Mouse (Mus musculus): ENCODE data around the gene Slc8a1. TPM values are rescaled to one million over a fixed set of nuclear protein-coding genes. Genes with fewer than 3 reads are reported as not detected.

The Slc8a1 gene
- polyA plus RNA-seq, 1 experiment from 2014 or later, result 21.0 TPM

GRCm38 (mm10) chr17:81378436-81378835 lies 359.7 kb downstream of the Slc8a1 start:
- Histone ChIP-seq H3K9ac (ENCODE audit: low read depth, low read length) (no peak overlapping the region), H3K4me1 (ENCODE audit: control insufficient read depth, insufficient read depth, low read length) (no peaks in the 10 kb centered on the region), H3K36me3 (ENCODE audit: control insufficient read depth, insufficient read depth, low read length) (no peaks in the 10 kb centered on the region), H3K4me2 (replicated peaks; ENCODE audit: low read depth, low read length) (no peak overlapping the region), H3K4me3 (ENCODE audit: low read length) (no peak overlapping the region), H3K9me3 (ENCODE audit: control insufficient read depth, low read length) (no peaks in the 10 kb centered on the region), H3K27ac (ENCODE audit: low read depth, low read length) (no peak overlapping the region), H3K27me3 (ENCODE audit: control insufficient read depth, insufficient read depth, low read length) (no peaks in the 10 kb centered on the region)
- ATAC-seq (ENCODE audit: low FRiP score, low TSS enrichment), result no peak
- 84% methylated on average over 7 of the region's 7 CpGs for WGBS

DNA sequence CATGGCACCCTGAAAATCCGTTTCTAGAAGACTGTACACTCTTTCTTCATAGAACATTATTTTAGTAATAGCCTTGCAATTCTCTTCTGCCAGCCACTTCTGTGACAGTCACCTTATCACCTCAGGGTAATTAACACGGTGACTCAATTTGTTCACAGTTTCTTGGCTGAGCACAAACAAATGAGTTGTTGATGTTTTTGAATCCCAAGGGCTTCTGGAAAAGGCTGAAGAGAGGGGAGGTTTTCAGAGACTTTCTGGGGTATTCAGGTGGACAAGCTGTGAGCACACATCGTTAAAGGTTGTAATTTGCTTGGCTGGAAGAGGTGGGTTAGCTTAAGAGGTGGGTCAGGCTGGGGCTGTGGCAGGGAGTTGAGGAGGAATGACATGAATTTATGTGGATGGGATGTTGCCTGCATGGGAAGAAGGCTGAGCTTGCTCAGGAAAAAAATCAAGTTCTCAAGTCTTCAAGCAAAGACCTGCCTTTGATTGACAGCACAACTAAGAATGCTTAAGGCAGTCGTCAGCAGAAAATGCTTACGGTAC lies 360.3 kb downstream of the Slc8a1 start:
- Histone ChIP-seq H3K4me3 (ENCODE audit: low read length) (no peak overlapping the region), H3K36me3 (ENCODE audit: control insufficient read depth, insufficient read depth, low read length) (no peaks in the 10 kb centered on the region), H3K9me3 (ENCODE audit: control insufficient read depth, low read length) (no peaks in the 10 kb centered on the region), H3K4me1 (ENCODE audit: control insufficient read depth, insufficient read depth, low read length) (no peaks in the 10 kb centered on the region), H3K9ac (ENCODE audit: low read depth, low read length) (no peak overlapping the region), H3K27me3 (ENCODE audit: control insufficient read depth, insufficient read depth, low read length) (no peaks in the 10 kb centered on the region), H3K27ac (ENCODE audit: low read depth, low read length) (no peak overlapping the region), H3K4me2 (replicated peaks; ENCODE audit: low read depth, low read length) (no peak overlapping the region)
- ATAC-seq (ENCODE audit: low FRiP score, low TSS enrichment), result no peak
- WGBS, result 38% methylated on average over 5 of the region's 5 CpGs

- Histone ChIP-seq H3K9ac (ENCODE audit: low read depth, low read length) (no peak overlapping the region), H3K9me3 (ENCODE audit: control insufficient read depth, low read length) (no peaks in the 10 kb centered on the region), H3K4me1 (ENCODE audit: control insufficient read depth, insufficient read depth, low read length) (no peaks in the 10 kb centered on the region), H3K27ac (ENCODE audit: low read depth, low read length) (no peak overlapping the region), H3K36me3 (ENCODE audit: control insufficient read depth, insufficient read depth, low read length) (no peaks in the 10 kb centered on the region), H3K4me2 (replicated peaks; ENCODE audit: low read depth, low read length) (no peak overlapping the region), H3K4me3 (ENCODE audit: low read length) (no peak overlapping the region), H3K27me3 (ENCODE audit: control insufficient read depth, insufficient read depth, low read length) (no peaks in the 10 kb centered on the region)
- ATAC-seq (ENCODE audit: low FRiP score, low TSS enrichment), result no peak
- WGBS, result 30% methylated on average over 1 of the region's 1 CpGs
Measured at GRCm38 (mm10) chr17:81377195-81377594, 361.0 kb downstream of the Slc8a1 start.

- H3K9me3 ChIP-seq (ENCODE audit: control insufficient read depth, low read length), result no peaks in the 10 kb centered on the region
- no peak overlapping the region for H3K4me2 ChIP-seq (replicated peaks; ENCODE audit: low read depth, low read length)
- H3K4me1 ChIP-seq (ENCODE audit: control insufficient read depth, insufficient read depth, low read length), result no peaks in the 10 kb centered on the region
- H3K4me3 ChIP-seq (ENCODE audit: low read length), result no peak overlapping the region
- H3K9ac ChIP-seq (ENCODE audit: low read depth, low read length), result no peak overlapping the region
- no peak overlapping the region for H3K27ac ChIP-seq (ENCODE audit: low read depth, low read length)
- WGBS, result 84% methylated on average over 6 of the region's 6 CpGs
- ATAC-seq (ENCODE audit: low FRiP score, low TSS enrichment), result no peak
- H3K27me3 ChIP-seq (ENCODE audit: control insufficient read depth, insufficient read depth, low read length), result no peaks in the 10 kb centered on the region
- H3K36me3 ChIP-seq (ENCODE audit: control insufficient read depth, insufficient read depth, low read length), result no peaks in the 10 kb centered on the region
Measured at GRCm38 (mm10) chr17:81375901-81376300, 362.3 kb downstream of the Slc8a1 start.

GRCm38 (mm10) chr17:81369036-81369435 lies 369.1 kb downstream of the Slc8a1 start:
- H3K36me3 ChIP-seq (ENCODE audit: control insufficient read depth, insufficient read depth, low read length), result no peaks in the 10 kb centered on the region
- no peak overlapping the region for H3K27ac ChIP-seq (ENCODE audit: low read depth, low read length)
- H3K27me3 ChIP-seq (ENCODE audit: control insufficient read depth, insufficient read depth, low read length), result no peaks in the 10 kb centered on the region
- WGBS, result 94% methylated on average over 2 of the region's 2 CpGs
- no peak overlapping the region for H3K9ac ChIP-seq (ENCODE audit: low read depth, low read length)
- H3K9me3 ChIP-seq (ENCODE audit: control insufficient read depth, low read length), result no peaks in the 10 kb centered on the region
- H3K4me3 ChIP-seq (ENCODE audit: low read length), result no peak overlapping the region
- no peak overlapping the region for H3K4me2 ChIP-seq (replicated peaks; ENCODE audit: low read depth, low read length)
- no peak for ATAC-seq (ENCODE audit: low FRiP score, low TSS enrichment)
- H3K4me1 ChIP-seq (ENCODE audit: control insufficient read depth, insufficient read depth, low read length), result no peaks in the 10 kb centered on the region

DNA sequence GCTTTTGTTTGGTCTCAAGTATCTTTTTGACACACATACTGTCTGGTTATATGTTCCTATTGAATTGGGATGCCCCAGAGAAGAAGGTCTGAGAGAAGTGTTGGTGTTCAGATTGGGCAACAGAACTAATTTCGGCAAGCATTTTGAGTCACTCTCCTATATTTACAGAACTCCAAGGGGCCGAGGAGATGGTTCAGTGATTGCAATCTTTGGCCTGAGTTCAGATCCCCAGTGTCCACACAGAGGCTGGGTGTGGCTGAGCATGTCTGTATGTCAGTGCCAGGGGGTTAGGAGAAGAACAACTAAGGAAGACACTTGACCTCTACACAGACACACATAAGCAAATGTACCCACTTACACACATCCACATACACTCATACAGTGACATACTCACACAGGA lies 369.7 kb downstream of the Slc8a1 start:
- Histone ChIP-seq H3K9ac (ENCODE audit: low read depth, low read length) (no peak overlapping the region), H3K27ac (ENCODE audit: low read depth, low read length) (no peak overlapping the region), H3K27me3 (ENCODE audit: control insufficient read depth, insufficient read depth, low read length) (no peaks in the 10 kb centered on the region), H3K36me3 (ENCODE audit: control insufficient read depth, insufficient read depth, low read length) (no peaks in the 10 kb centered on the region), H3K4me3 (ENCODE audit: low read length) (no peak overlapping the region), H3K4me2 (replicated peaks; ENCODE audit: low read depth, low read length) (no peak overlapping the region), H3K4me1 (ENCODE audit: control insufficient read depth, insufficient read depth, low read length) (no peaks in the 10 kb centered on the region), H3K9me3 (ENCODE audit: control insufficient read depth, low read length) (no peaks in the 10 kb centered on the region)
- ATAC-seq (ENCODE audit: low FRiP score, low TSS enrichment), result no peak
- WGBS, result 86% methylated on average over 2 of the region's 2 CpGs

GRCm38 (mm10) chr17:81363368-81363767 lies 374.8 kb downstream of the Slc8a1 start:
- H3K9me3 ChIP-seq (ENCODE audit: control insufficient read depth, low read length), result no peaks in the 10 kb centered on the region
- H3K36me3 ChIP-seq (ENCODE audit: control insufficient read depth, insufficient read depth, low read length), result no peaks in the 10 kb centered on the region
- H3K9ac ChIP-seq (ENCODE audit: low read depth, low read length), result no peak overlapping the region
- ATAC-seq (ENCODE audit: low FRiP score, low TSS enrichment), result no peak
- WGBS, result 95% methylated on average over 2 of the region's 2 CpGs
- H3K4me3 ChIP-seq (ENCODE audit: low read length), result no peak overlapping the region
- H3K4me1 ChIP-seq (ENCODE audit: control insufficient read depth, insufficient read depth, low read length), result no peaks in the 10 kb centered on the region
- H3K4me2 ChIP-seq (replicated peaks; ENCODE audit: low read depth, low read length), result no peak overlapping the region
- H3K27ac ChIP-seq (ENCODE audit: low read depth, low read length), result no peak overlapping the region
- H3K27me3 ChIP-seq (ENCODE audit: control insufficient read depth, insufficient read depth, low read length), result no peaks in the 10 kb centered on the region

DNA sequence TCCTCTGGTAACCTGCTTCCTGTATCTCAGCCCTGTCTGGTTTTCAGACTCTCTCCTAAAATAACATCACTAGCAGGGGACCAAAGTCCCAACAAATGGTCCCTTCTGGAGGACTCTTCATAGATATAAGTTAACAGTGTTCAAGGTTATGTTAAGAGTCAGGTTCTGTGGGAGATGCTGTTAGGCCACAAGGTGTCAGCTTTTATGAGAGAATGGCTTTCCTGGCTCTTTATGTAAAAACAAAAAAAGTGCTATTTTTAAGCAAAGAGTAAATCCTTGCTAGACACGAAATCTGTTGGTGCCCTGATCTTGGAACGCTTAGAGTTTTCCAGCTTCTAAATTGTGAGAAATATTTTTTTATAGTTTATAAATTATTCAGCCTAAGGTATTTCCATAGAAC lies 377.6 kb downstream of the Slc8a1 start:
- Histone ChIP-seq H3K27me3 (ENCODE audit: control insufficient read depth, insufficient read depth, low read length) (no peaks in the 10 kb centered on the region), H3K36me3 (ENCODE audit: control insufficient read depth, insufficient read depth, low read length) (no peaks in the 10 kb centered on the region), H3K27ac (ENCODE audit: low read depth, low read length) (no peak overlapping the region), H3K4me1 (ENCODE audit: control insufficient read depth, insufficient read depth, low read length) (no peaks in the 10 kb centered on the region), H3K4me3 (ENCODE audit: low read length) (no peak overlapping the region), H3K9ac (ENCODE audit: low read depth, low read length) (no peak overlapping the region), H3K4me2 (replicated peaks; ENCODE audit: low read depth, low read length) (no peak overlapping the region), H3K9me3 (ENCODE audit: control insufficient read depth, low read length) (peaks cover 6% of the 10 kb centered on the region; the same call in 1 of the 2 replicates)
- no peak for ATAC-seq (ENCODE audit: low FRiP score, low TSS enrichment)
- WGBS, result 46% methylated on average over 2 of the region's 2 CpGs

DNA sequence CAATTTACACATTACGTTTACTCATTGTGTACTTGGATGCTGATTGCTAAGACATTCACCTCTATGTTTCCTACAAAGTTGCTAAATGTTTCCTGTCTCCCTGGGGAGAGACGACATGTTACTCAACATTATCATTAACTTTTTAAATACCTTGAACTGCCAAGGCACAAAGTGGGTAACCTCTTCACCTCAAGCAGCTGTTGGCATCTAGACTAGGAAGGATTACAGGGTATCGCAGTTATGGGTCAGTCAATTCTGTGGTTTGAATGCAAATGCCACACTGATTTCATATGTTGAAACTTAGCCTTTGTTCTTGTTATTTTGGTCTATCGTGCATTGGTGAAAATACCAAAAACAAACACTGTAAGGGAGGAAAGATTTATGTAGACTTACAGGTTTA lies 378.1 kb downstream of the Slc8a1 start:
- Histone ChIP-seq H3K27me3 (ENCODE audit: control insufficient read depth, insufficient read depth, low read length) (no peaks in the 10 kb centered on the region), H3K9me3 (ENCODE audit: control insufficient read depth, low read length) (peaks cover 12% of the 10 kb centered on the region), H3K4me1 (ENCODE audit: control insufficient read depth, insufficient read depth, low read length) (no peaks in the 10 kb centered on the region), H3K36me3 (ENCODE audit: control insufficient read depth, insufficient read depth, low read length) (no peaks in the 10 kb centered on the region), H3K27ac (ENCODE audit: low read depth, low read length) (no peak overlapping the region), H3K9ac (ENCODE audit: low read depth, low read length) (no peak overlapping the region), H3K4me2 (replicated peaks; ENCODE audit: low read depth, low read length) (no peak overlapping the region), H3K4me3 (ENCODE audit: low read length) (no peak overlapping the region)
- 60% methylated on average over 4 of the region's 4 CpGs for WGBS
- ATAC-seq (ENCODE audit: low FRiP score, low TSS enrichment), result no peak
